Mouse (Mus musculus): ENCODE data around the gene Cfap97. TPM values are rescaled to one million over a fixed set of nuclear protein-coding genes. Genes with fewer than 3 reads are reported as not detected.
"Not testable (repeated sequence)": the region's sequence is repeated elsewhere in the genome, so short reads cannot be mapped to it uniquely, and the experiment has no call there.

Cfap97 gene
- polyA plus RNA-seq, 1 experiment = 14.8 TPM

DNA sequence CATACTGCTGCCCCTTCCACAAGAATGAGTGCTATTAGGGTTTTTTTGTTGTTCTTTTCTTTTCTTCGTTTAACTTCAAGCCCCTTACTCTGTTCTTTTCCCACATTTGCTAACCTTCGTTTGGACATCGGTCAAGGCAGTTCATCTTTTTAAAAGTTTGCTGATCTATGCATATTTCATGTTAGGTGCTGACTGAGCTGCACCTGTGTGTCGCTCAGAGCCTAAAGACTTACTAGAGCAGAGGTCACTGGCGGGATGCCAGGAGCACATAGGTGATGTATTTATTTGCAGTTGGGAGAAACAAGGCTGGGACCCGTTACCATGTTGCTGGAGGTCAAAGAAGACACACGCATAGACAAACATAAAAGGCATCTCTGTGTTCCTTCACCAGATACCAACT, 60.6 kb downstream of the Cfap97 start:
- no peak for TF ChIP-seq POLR2A (IDR thresholded peaks at IDR 0.05; ENCODE audit: extremely low read depth, insufficient read depth, low read length)
- TF ChIP-seq CTCF (IDR thresholded peaks at IDR 0.05; ENCODE audit: extremely low read depth, insufficient read depth, low read length) = no peak
- peaks cover 1% of the 10 kb centered on the region; the same call in 1 of the 2 replicates for H3K4me1 ChIP-seq (ENCODE audit: control insufficient read depth, insufficient read depth, low read length)
- no peak overlapping the region for H3K27ac ChIP-seq (ENCODE audit: insufficient read depth, low read length)
- H3K4me3 ChIP-seq (ENCODE audit: insufficient read depth, low read length) = no peak overlapping the region

GRCm38 (mm10) chr8:46213971-46214480, 62.5 kb downstream of the Cfap97 start:
- no peaks in the 10 kb centered on the region; the same call in 1 of the 2 replicates for H3K4me1 ChIP-seq (ENCODE audit: control insufficient read depth, insufficient read depth, low read length)
- H3K4me3 ChIP-seq (ENCODE audit: insufficient read depth, low read length) = no peak overlapping the region
- no peak for TF ChIP-seq POLR2A (IDR thresholded peaks at IDR 0.05; ENCODE audit: extremely low read depth, insufficient read depth, low read length)
- no peak for TF ChIP-seq CTCF (IDR thresholded peaks at IDR 0.05; ENCODE audit: extremely low read depth, insufficient read depth, low read length)
- H3K27ac ChIP-seq (ENCODE audit: insufficient read depth, low read length) = no peak overlapping the region

- Histone ChIP-seq H3K4me3 (ENCODE audit: insufficient read depth, low read length) (peak overlapping the region; percentile 46), H3K27ac (ENCODE audit: insufficient read depth, low read length) (no peak overlapping the region), H3K4me1 (ENCODE audit: control insufficient read depth, insufficient read depth, low read length) (no peaks in the 10 kb centered on the region; the same call in 1 of the 2 replicates)
- TF ChIP-seq POLR2A (IDR thresholded peaks at IDR 0.05; ENCODE audit: extremely low read depth, insufficient read depth, low read length) (peak; percentile 23; the same call in 1 of the 2 replicates), CTCF (IDR thresholded peaks at IDR 0.05; ENCODE audit: extremely low read depth, insufficient read depth, low read length) (no peak)
Measured at GRCm38 (mm10) chr8:46216838-46217237, 65.3 kb downstream of the Cfap97 start.

GRCm38 (mm10) chr8:46220566-46220965, 69.0 kb downstream of the Cfap97 start:
- no peak overlapping the region for H3K27ac ChIP-seq (ENCODE audit: insufficient read depth, low read length)

DNA sequence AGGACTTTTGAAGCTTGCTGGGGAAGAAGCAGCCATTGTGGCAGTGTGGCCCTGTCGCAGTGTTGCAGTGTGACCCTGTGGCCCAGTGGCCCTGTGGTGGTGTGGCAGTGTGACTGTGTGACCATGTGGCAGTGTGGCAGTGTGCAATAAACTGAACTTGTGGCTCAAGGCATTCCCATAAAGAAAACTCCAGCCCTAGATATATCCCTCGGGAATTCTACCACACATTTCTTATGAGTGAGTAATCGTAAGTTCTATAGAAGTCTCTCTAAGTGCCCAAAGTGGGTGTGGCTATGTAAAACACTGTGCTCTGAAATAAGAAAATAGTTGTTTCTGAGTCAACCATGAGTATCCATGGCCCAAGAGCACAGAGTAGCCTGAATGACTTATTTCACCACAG, 73.9 kb downstream of the Cfap97 start:
- Histone ChIP-seq H3K4me1 (ENCODE audit: control insufficient read depth, insufficient read depth, low read length) (no peaks in the 10 kb centered on the region), H3K27ac (ENCODE audit: insufficient read depth, low read length) (no peak overlapping the region), H3K4me3 (ENCODE audit: insufficient read depth, low read length) (no peak overlapping the region)
- no peak for TF ChIP-seq POLR2A (IDR thresholded peaks at IDR 0.05; ENCODE audit: extremely low read depth, insufficient read depth, low read length)
- no peak for TF ChIP-seq CTCF (IDR thresholded peaks at IDR 0.05; ENCODE audit: extremely low read depth, insufficient read depth, low read length)

More at GRCm38 (mm10) chr8:46220566-46220965, 69.0 kb downstream of the Cfap97 start:
- TF ChIP-seq CTCF (IDR thresholded peaks at IDR 0.05; ENCODE audit: extremely low read depth, insufficient read depth, low read length) = no peak
- TF ChIP-seq POLR2A (IDR thresholded peaks at IDR 0.05; ENCODE audit: extremely low read depth, insufficient read depth, low read length) = no peak
- no peak overlapping the region for H3K4me3 ChIP-seq (ENCODE audit: insufficient read depth, low read length)
- H3K4me1 ChIP-seq (ENCODE audit: control insufficient read depth, insufficient read depth, low read length) = no peaks in the 10 kb centered on the region; the same call in 1 of the 2 replicates

- TF ChIP-seq CTCF (IDR thresholded peaks at IDR 0.05; ENCODE audit: extremely low read depth, insufficient read depth, low read length) = no peak
- no peak for TF ChIP-seq POLR2A (IDR thresholded peaks at IDR 0.05; ENCODE audit: extremely low read depth, insufficient read depth, low read length)
- H3K4me1 ChIP-seq (ENCODE audit: control insufficient read depth, insufficient read depth, low read length) = no peaks in the 10 kb centered on the region
- no peak overlapping the region for H3K4me3 ChIP-seq (ENCODE audit: insufficient read depth, low read length)
- no peak overlapping the region for H3K27ac ChIP-seq (ENCODE audit: insufficient read depth, low read length)
Measured at GRCm38 (mm10) chr8:46226622-46227021, 75.1 kb downstream of the Cfap97 start.

- H3K4me1 ChIP-seq (ENCODE audit: control insufficient read depth, insufficient read depth, low read length); H3K4me3 ChIP-seq (ENCODE audit: insufficient read depth, low read length); H3K27ac ChIP-seq (ENCODE audit: insufficient read depth, low read length): not testable (repeated sequence)
Measured at GRCm38 (mm10) chr8:46231968-46232367, 80.4 kb downstream of the Cfap97 start.

- H3K27ac ChIP-seq (ENCODE audit: insufficient read depth, low read length) = no peak overlapping the region
- H3K4me3 ChIP-seq (ENCODE audit: insufficient read depth, low read length) = no peak overlapping the region
- no peaks in the 10 kb centered on the region for H3K4me1 ChIP-seq (ENCODE audit: control insufficient read depth, insufficient read depth, low read length)
- no peak for TF ChIP-seq CTCF (IDR thresholded peaks at IDR 0.05; ENCODE audit: extremely low read depth, insufficient read depth, low read length)
- TF ChIP-seq POLR2A (IDR thresholded peaks at IDR 0.05; ENCODE audit: extremely low read depth, insufficient read depth, low read length) = no peak
Measured at GRCm38 (mm10) chr8:46232798-46233197, 81.2 kb downstream of the Cfap97 start.

DNA sequence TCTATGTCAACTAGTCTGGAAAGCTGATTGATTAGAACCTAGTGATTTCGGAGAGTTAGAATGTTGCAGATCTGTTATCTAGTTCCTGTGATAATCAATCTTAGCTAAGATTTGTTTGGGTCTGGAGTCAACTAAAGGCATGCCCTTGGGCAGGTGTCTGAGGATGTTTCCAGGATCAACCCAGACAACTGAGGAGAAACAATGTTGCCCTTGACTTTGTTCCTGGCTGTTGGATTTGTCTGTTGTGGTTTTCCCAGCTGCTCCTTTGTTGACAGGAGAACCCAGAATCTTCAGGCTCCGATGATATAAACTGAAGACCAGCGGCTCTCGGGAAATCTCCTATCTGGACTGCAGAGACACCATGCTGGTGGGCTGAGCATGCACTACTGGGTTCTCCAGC, 83.2 kb downstream of the Cfap97 start:
- Histone ChIP-seq H3K27ac (ENCODE audit: insufficient read depth, low read length) (no peak overlapping the region), H3K4me1 (ENCODE audit: control insufficient read depth, insufficient read depth, low read length) (no peaks in the 10 kb centered on the region)
- TF ChIP-seq POLR2A (IDR thresholded peaks at IDR 0.05; ENCODE audit: extremely low read depth, insufficient read depth, low read length) = no peak
- no peak for TF ChIP-seq CTCF (IDR thresholded peaks at IDR 0.05; ENCODE audit: extremely low read depth, insufficient read depth, low read length)

DNA sequence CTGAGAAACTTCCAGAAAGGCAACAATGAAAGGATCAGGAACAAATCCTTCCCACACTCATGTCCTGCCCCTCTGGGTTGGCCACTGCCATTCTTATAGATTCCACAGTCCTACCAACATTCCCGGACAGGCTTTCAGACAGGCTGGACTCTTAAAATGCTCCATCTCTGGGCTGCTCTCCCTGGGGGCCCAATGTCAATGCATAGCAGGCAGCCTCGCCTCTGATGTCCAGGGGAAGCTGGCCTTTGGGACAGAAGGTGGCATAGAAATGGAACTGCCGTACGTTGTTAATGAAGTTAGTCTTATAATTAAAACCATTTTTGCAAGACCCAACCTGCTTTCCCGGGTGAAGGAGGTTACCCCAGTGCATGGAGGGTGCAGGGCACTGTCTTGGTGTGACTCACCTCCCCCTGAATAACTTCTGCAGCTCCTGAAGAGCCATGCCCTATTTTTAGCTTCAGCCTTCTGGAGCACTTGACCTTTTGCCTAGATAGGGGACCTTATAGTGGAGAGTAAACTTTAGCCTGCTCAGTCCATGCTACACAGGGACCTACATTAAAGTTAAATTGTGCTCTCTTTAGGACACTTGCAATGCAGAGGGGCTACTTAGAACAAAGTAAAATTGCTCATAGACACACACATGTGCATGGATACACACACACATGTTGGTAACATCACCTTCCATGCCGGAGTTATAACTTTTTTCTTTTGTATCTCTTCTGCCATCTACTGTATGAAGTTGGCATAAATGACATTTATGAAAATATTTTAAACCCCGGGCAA, 85.1 kb downstream of the Cfap97 start:
- Histone ChIP-seq H3K4me1 (ENCODE audit: control insufficient read depth, insufficient read depth, low read length) (no peaks in the 10 kb centered on the region), H3K27ac (ENCODE audit: insufficient read depth, low read length) (no peak overlapping the region), H3K4me3 (ENCODE audit: insufficient read depth, low read length) (no peak overlapping the region)
- no peak for TF ChIP-seq CTCF (IDR thresholded peaks at IDR 0.05; ENCODE audit: extremely low read depth, insufficient read depth, low read length)
- TF ChIP-seq POLR2A (IDR thresholded peaks at IDR 0.05; ENCODE audit: extremely low read depth, insufficient read depth, low read length) = no peak

More for the DNA sequence above, 83.2 kb downstream of the Cfap97 start:
- H3K4me3 ChIP-seq (ENCODE audit: insufficient read depth, low read length) = no peak overlapping the region
